Mouse (Mus musculus) layer of hippocampus, adult 9-10 months (tissue): ENCODE results near the gene Rnf145.

Experiments
- DNase-seq: peaks from one replicate; pipeline ENCODE4 v3.0.0; 2022; ENCODE audit warnings: low spot score

Gene Rnf145

DNA sequence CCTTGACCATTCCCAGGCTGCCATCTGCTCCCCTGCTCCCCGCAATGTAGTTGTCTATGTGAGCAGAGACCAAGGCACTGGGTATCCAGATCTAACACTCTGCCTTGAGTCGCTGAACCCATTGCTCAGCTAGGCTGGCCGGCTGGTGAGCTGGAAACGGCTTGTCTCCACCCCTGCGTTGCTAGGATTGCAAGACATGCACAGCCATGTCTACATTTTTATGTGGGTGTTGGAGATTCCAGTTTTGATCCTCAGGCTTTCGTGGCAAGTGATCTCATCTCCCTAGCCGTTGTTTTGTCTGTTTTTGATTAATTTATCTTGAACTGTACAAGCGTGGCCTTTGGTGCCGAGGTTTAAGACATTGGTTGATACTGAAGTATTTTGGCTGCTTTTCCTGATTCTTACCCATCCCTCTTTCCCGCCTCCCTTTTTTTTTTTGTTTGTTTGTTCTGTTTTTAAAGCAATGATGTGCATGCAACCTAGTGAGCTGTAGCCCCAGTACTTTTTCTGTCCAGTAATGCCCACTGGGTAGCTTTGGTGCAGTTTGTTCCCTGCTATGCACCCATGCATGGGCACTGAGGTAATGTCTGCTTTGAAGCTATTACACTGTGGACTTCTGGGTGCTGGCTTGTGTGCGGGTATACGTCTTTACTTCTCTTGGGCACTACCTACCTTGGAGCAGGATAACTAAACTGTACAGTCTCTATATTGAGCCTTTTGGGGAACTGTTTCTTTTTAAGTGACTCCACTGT, 16.4 kb downstream of the Rnf145 start:
- no peak for DNase-seq

DNA sequence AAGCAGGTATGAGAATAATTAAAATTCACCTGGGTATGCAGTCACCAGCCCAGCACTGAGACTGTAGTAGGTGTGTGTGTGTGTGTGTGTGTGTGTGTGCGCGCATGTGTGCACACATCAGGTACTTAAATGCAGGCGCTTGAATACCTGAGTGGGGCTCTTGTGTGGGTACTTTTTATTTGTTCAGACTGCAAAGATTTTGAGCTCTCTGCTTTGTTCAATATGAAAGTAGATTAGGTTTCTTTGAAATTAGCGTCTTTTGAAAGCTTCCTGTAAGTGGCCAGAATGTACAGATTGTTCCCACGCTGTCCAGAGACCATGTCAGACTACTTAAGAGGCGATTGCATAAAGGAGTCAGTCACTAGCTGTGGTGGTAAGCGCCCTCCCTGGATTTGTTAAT, 18.6 kb downstream of the Rnf145 start:
- DNase-seq = no peak

DNA sequence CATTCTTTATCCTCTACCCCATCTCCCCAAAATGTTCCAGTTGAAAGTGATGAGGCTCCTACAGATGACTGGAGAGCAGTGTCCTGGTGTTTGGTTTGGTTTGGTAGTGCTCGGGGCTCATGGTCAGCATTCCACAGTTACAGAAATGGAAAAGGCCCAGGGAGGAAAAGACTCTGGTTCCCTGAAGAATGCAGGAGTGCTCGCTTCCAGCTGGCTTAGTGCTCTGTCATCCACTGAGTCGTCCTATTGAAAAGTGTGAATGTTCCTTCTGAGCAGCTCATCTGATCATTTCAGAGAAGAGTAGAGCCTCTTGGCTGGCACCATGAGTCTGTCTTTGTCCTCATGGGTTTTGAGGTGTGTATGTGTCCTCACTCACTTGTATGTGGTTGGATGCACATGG, 19.3 kb downstream of the Rnf145 start:
- no peak for DNase-seq

DNA sequence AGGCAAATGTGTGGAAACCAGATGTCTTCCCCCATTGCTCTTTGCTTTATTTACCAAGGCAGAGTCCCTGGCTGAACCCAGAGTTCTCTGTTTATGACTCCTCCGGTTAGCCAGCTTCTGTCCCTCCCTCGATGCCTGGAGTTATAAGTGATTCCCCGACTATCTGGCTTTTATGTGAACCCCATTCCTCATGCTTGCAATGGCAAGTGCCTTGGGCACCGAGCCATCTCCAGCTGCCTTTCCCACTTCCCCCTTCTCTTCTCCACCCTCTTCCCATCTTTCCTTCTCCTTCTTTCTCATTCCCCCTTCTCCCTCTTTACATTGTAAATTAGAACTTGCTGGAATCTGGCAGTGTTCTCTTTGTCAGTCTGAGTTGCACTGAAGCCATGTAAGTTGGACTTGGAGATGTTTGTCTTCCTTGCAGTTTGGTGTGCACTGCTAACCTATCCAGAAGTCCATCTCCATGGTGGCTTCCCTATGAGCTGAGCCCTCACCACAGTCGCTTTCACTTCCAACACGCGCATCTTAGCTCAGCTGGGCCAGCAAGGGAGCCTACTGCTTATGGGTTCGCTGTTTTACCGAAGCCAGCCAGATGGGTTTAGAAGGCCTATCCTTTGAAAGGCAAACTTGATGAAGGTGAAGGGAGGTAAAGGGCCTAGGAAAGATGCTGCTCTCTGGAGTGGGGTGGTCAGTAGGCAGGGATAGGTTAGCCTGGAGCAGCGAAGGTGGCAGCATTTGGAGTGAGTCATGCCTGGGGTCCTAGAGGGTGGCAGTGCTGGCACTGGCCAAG, 19.9 kb downstream of the Rnf145 start:
- no peak for DNase-seq

DNA sequence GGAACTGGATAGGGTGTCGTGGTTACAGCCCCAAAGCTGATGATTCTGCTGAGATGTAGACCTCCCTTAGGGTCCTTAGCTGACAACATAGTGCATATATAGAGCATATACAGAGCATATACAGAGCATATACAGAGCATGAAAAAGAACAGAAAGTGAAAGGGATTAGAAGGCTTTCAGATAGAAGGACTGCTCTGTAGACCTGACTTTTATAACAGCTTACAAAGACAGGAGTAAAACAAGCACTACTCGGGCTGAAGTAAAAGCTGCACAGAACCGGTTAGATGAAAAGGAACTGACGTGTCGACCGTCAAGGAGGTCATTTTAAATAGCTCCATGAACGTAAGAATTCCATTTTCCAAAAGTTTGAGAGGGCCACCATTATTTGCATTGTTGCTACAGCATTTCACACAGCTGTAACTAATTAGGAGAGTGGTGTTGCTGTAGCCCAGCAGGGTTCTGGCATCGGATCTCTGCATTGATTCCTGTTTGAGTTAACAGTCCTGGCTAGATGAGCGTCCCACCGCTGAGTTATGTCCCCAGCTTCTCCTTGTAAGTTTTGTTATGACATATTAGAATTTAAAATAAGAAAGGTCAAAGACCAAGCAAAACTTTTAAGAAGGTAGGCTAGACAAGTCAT, 20.6 kb downstream of the Rnf145 start:
- DNase-seq = no peak

DNA sequence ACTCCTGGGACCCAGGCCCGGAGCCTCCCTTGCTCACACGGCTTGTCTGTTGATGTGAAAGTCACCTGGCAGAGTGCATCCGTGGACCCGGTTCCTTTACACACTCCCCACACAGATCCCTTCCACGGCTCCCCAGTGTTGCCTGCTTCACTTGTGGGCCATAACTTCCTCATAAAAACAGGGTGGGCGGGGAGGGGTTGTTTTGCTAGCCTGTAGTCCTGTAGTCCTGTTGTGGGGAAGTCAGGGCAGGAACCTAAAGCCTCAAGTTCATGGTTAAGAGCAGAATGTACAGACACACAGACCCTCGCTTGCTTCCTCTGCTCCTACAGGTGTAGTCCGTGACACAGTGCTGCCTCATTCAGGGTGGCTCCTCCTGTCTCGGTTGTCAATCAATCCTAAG, 21.5 kb downstream of the Rnf145 start:
- DNase-seq = no peak

DNA sequence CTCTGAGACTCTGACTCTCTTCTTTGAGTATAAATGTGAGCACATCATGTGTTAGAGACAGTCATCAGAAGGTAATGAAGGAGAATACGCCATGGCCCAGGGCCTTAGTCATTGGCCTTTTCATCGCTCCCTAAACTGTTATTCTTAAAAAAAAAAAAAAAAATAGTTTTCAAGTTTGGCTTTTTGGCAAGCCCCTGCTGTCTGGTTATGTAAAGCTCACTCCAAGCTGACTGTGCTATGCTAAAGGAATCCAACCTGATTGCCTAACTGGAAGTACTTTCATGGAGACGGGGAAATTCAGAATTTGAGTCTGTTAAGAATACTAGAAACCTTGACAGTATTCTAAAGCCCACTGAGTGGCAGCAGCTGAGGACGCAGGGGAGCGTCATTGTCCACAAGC, 22.5 kb downstream of the Rnf145 start:
- DNase-seq = no peak

DNA sequence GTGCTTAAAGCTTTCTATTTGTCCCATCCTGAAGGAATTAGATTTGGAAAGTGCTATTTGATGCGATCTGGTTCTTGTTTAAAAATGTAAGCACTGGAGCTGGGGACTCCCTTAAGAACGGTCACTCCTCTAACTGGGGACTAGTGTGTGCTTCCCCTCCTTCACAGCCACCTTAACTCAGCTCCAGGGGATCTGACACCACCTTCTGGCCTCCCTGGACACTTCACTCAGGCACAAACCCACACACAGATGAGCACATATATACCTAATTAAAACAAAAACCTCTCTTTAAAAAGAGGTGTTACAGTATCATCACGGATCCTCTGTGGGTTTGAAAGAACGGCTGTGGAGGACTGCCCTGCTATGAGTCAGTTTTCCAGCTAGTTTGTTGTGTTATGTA, 23.0 kb downstream of the Rnf145 start:
- no peak for DNase-seq

DNA sequence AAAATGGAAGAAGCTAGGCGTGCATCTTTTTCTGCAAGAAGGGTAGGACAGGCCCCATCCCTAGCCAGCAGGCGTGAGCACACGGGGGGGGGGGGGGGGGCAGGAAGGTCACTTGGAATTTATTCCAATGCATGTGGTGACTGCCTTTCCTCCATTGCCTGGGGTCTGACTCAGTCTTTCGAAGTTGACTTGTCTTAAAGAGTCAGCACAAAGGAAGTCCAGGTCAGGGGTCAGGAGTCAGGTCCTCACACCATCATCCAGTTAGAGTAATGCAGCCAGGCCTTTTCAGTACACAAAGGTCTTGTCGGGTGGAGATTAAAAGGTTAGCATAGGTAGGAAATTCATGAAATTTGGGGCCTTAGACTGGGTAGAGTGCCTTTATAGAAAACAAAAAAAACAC, 24.8 kb downstream of the Rnf145 start:
- no peak for DNase-seq

DNA sequence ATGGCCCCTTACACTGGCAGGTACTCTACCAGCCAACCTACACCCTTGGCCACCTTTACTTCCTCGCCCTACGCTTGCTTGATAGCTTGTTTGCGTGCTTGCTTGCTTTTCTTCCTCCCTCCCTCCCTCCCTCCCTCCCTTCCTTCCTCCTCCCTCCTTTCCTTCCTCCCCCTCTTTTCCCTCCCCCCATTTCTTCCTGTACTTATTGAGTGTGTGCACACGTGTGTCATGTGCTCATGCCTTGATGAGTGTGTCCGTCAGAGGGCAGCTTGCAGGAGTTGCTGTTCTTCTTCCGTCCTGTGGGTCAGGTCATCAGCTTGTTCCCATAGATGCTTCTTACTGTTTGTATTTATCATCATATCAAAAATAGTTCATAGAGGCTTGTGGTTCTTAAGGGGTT, 25.2 kb downstream of the Rnf145 start:
- no peak for DNase-seq

DNA sequence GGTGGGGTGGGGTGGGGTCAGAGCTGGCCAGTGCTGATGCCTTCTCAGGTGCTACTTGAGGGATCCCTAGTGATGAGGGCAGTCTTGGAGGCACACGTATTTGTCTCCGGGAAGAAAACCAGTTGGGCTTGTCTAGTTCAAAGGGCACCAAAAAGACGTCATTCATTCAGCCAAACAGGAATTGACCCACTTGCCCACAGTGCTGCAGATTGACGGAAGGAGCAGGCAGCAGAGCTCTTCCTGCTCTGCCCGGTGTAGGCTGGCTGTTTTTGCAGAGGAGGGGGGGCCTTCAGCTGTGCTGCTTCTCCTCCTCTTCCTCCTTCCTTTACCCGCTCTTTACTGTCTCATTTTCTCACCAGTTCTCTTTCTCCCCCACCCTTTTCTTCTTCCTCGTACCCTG, 26.4 kb downstream of the Rnf145 start:
- DNase-seq = no peak

DNA sequence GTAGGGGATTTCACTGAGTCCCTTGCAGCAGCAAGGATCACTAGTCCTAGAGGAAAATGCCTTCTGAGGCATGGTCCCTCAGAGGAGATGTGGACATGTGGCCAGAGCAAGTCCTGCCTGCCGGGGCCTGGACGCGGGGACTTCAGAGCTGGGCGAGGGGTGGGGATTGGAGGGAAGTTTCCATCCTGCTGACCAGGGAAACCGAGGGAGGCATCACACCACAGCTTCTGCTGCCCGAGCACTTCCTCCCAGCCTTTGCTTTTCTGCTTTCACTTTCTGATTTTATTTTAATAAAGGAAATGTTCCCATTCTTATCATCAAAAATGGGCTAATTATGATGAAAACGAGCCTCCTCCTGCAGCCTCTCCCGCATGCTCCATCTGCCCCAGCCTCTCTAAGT, 27.5 kb downstream of the Rnf145 start:
- no peak for DNase-seq

DNA sequence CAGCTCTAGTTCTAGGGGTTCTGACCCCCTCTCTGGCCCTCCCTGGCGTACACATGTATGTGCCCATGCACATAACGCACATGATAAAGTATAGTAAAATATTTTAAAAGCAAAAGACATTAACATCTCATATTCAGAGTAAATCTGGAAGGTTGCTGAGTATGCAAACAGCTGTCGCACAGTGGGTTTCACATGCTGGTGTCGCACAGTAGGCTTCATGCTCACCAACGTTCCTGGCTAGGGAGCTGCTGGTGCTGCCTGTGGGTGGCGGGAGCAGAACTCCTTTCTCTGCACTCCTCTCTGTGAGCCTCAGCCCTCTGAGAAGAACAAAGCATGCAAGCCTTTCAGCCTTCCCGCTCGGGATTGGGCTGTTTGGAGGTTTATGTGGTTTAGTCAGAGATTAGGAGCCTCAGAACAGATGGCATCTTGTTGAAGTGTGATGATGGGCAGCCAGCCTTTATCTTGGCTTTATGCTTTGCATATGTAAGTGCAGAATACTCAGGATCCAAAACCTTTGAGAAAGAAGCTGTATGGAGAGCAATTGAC, 29.0 kb downstream of the Rnf145 start:
- no peak for DNase-seq

DNA sequence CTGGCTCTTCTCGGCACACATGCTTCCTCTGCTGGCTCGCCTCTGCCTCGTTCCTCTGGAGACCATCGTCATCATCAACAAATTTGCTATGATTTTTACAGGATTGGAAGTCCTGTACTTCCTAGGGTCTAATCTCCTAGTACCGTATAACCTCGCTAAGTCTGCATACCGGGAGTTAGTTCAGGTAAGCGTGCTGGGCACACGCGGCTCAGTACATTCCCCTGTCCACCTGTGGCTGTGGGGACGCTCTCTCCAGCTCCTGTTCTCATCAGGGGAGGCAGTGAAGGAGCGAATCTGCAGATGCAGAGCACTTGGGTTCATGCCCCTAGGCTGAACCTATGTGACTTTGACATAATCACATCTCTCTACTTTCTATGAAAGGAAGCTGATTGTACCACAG, 30.1 kb downstream of the Rnf145 start:
- no peak for DNase-seq

DNA sequence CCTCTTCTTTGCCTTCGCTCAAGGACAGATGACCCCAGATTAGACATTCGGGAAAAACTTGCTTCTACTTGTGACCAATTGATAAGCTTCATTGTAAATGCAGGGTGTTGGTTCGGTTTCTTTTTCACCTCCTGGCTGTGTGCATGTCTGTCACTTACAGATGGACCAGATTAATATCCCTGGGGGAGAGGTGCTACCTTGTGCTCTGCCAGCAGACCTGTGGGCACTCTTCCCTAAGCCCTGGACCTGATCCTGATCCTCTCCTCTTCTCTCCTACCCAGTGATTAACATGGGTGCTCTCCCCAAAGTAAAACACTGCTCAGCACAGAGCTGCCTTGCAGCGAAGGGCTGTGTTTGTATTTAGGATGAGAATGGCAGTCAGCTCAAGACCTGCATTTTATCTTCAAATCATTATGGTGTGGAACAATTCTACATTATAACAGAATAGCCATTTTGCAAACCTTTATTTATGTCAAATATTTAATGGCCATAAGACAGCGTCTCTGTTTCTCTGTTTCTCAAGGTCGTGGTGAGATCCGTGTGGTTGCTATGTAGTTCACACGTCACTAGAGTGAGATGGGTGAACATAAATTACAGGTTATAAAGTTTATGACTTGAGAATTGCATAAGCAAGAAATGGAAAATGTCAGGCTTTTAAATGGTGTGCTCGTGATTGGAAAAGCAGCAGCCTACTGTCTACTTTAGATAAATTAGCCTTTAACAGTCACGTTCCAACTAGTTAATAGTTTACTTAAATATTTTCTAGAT, 30.9 kb downstream of the Rnf145 start:
- no peak for DNase-seq

DNA sequence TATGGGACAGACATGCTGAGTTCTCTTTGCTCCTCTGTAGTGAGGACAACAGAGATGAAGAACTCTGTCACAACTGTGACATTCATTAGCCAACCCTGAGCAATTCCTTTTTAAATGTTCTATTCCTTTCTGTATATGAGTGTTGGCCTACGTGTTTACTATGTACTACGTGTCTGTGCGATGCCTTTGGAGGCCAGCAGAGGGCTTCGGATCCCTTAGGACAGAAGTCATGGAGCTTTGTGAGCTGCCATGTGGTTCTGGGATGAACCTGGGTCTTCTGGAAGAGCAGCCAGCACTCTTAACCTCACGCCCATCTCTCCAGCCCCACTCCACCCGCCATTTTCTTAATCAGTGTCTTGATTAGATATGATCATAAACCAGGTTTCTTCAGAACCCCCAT, 32.2 kb downstream of the Rnf145 start:
- DNase-seq = no peak

DNA sequence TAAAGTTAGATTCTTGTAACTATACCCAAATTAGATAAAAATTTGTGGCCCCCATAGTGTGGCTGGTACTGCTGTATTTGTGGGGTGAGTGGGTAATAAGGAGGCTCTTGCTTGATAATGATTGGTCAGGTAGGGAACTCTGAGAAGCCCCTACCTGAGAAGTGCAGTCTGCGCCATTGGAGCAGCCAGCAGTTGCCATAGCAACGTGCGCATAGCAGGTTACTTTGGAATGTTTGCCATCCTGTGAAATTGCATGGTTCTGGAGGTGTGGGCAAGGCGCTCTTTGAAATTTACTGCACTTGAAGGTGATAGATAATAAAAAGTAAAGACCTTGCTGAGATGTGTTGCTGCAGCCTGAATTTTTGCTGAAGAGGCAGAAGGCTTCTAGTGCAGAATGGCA, 35.6 kb downstream of the Rnf145 start:
- DNase-seq = no peak

DNA sequence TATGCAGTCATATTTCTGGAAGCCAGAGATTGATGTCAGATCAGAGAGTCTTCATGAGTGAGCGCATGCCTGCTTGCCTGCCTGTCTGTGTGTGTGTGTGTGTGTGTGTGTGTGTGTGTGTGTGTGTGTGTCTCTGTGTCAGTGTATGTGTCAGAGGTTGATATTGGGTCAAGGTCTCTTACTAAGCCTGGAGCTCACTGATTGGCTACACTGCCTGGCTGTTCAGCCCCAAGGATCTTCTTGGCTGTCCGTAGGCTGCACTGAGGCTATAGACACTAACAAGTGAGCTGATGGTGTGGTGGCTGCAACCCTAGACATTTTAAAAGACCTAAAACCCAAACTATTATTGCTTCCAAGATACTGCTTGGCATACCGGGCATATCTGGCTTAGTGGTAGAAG, 39.8 kb downstream of the Rnf145 start:
- DNase-seq = no peak

DNA sequence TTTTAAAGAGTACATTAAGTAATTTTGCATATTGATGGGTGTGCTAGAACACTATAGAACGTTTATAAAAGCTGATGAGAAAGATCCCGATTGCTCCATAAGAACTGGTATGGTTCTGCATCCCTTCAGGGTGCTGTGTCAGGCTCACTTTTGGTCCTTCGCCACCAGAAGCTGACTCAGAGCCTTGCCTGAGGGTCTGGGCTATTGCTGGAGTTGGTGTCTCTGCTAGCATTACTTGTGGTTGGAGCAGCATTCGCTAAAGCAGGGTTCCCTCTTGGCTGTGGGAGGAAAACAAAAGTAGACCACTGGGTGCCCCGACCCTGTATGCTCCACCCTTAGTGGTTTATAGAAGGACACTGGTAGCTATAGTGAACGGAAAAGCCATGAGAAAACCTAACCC, 40.7 kb downstream of the Rnf145 start:
- DNase-seq = no peak

DNA sequence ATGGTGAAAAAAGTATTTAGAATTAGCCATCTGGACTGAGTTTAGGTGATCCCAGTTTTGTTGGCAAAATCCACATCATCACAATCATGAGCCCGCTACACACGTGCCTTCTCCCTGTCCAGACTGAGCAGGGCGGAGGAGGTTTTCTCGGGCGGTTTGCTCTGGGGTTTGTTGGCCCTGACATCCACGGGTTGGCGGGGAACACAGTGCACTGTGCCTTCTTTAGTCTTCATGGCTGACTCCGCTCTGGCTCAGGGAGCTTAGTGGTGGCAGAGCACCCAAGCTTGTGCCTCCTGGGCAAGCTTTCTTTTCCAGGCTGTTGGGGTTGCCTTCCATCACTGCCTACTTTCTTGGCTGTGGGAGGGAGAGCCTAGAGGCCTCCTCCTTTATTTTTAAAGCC, 41.6 kb downstream of the Rnf145 start:
- DNase-seq = no peak

DNA sequence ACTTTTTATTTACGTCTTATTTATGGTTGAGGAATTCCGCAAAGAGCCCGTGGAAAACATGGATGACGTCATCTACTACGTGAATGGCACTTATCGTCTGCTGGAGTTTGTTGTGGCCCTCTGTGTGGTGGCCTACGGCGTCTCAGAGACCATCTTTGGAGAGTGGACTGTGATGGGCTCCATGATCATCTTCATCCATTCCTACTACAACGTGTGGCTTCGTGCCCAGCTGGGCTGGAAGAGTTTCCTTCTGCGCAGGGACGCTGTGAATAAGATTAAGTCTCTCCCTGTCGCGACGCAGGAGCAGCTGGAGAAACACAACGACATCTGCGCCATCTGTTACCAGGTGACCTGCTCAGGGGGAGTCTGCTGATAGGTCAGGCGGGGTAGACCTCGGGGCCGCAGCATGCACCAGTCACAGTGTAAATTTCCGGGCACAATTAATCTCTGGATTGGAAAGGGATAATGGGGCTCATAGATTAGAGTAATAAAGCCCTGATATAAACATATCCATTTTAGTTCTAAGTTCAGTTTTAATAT, 42.8 kb downstream of the Rnf145 start:
- no peak for DNase-seq
